Mouse (Mus musculus) left cerebral cortex, postnatal 10 days (tissue): ENCODE measurements around the gene Ccdc32. TPM values are rescaled to one million over a fixed set of nuclear protein-coding genes. Genes with fewer than 3 reads are reported as not detected.
"Not testable (repeated sequence)": the region's sequence is repeated elsewhere in the genome, so short reads cannot be mapped to it uniquely, and the experiment has no call there.

Experiments
- DNase-seq, 2 experiments: peaks; one replicate each; pipeline ENCODE4 v3.0.0; 2021 to 2022; ENCODE audit warnings: low spot score in 2 of 2, mixed read lengths in 1 of 2; ENCODE audit errors: extremely low spot score in 1 of 2
- intact Hi-C: fragments of 180-260 bp; cut with DNase I; formaldehyde crosslinking; loops from one replicate; pipeline ENCODE4 v1.15.1; 2025
- total RNA-seq, 2 experiments: library from RNA; stranded (reverse); gene quantifications; 2 replicates each; pipeline ENCODE4 v1.2.3; 2021

Ccdc32 gene
- total RNA-seq, 2 experiments from 2014 or later: 61.6 to 61.8 TPM

- intact Hi-C loops: no loop called here
- no peak for DNase-seq
Observed at GRCm38 (mm10) chr2:119018391-119019122, 10.6 kb downstream of the Ccdc32 start.

GRCm38 (mm10) chr2:119017647-119018046 is 11.5 kb downstream of the Ccdc32 start:
- no peak for DNase-seq
- intact Hi-C loops: no loop called here

- DNase-seq, intact Hi-C loops: not testable (repeated sequence)
Observed at GRCm38 (mm10) chr2:119016312-119016711, 12.9 kb downstream of the Ccdc32 start.

GRCm38 (mm10) chr2:119015604-119016180 is 13.5 kb downstream of the Ccdc32 start:
- intact Hi-C loops: no loop called here
- DNase-seq: no peak

GRCm38 (mm10) chr2:119014989-119015388 is 14.2 kb downstream of the Ccdc32 start:
- DNase-seq: no peak
- intact Hi-C loops: no loop called here

- intact Hi-C loops: no loop called here
- no peak for DNase-seq
Observed at GRCm38 (mm10) chr2:119009376-119009775, 19.8 kb downstream of the Ccdc32 start.

GRCm38 (mm10) chr2:119006886-119007285 is 22.3 kb downstream of the Ccdc32 start:
- intact Hi-C loops: no loop called here
- no peak for DNase-seq

GRCm38 (mm10) chr2:118999025-118999639 is 30.1 kb downstream of the Ccdc32 start:
- intact Hi-C loops: no loop called here
- no peak for DNase-seq

- intact Hi-C loops: no loop called here
- DNase-seq: no peak
Observed at GRCm38 (mm10) chr2:118998115-118998866, 30.9 kb downstream of the Ccdc32 start.

GRCm38 (mm10) chr2:118996798-118997105 is 32.4 kb downstream of the Ccdc32 start:
- intact Hi-C loops: no loop called here
- no peak for DNase-seq

GRCm38 (mm10) chr2:118995919-118996797 is 33.0 kb downstream of the Ccdc32 start:
- DNase-seq: no peak
- intact Hi-C loops: no loop called here

GRCm38 (mm10) chr2:118995490-118995889 is 33.7 kb downstream of the Ccdc32 start:
- intact Hi-C loops: no loop called here
- no peak for DNase-seq

GRCm38 (mm10) chr2:118983812-118984211 is 45.4 kb downstream of the Ccdc32 start:
- DNase-seq: no peak
- intact Hi-C loops: no loop called here

- intact Hi-C loops: no loop called here
- DNase-seq: no peak
Observed at GRCm38 (mm10) chr2:118980841-118981240, 48.4 kb downstream of the Ccdc32 start.

- intact Hi-C loops: no loop called here
- DNase-seq: no peak
Observed at GRCm38 (mm10) chr2:118978064-118978463, 51.1 kb downstream of the Ccdc32 start.

GRCm38 (mm10) chr2:118976941-118977340 is 52.3 kb downstream of the Ccdc32 start:
- no peak for DNase-seq
- intact Hi-C loops: no loop called here

GRCm38 (mm10) chr2:118976282-118976929 is 52.8 kb downstream of the Ccdc32 start:
- intact Hi-C loops: no loop called here
- DNase-seq: peak; percentile 62 to 89

GRCm38 (mm10) chr2:118975855-118976254 is 53.3 kb downstream of the Ccdc32 start:
- intact Hi-C loops: no loop called here
- DNase-seq: no peak
